Mouse (Mus musculus) hindbrain, embryonic 13.5 days (tissue): ENCODE measurements around the gene Kif28. TPM values are rescaled to one million over a fixed set of nuclear protein-coding genes. Genes with fewer than 3 reads are reported as not detected.

Experiments
- ATAC-seq: fragments of 200-750 bp; cut with Nextera tagmentation; 2 replicates; pipeline ENCODE4 v1.8.0; 2017; ENCODE audit warnings: moderate TSS enrichment; ENCODE audit not compliant: low FRiP score
- H3K27ac ChIP-seq: fragments of 300-500 bp; sonication (generic); 2 replicates; pipeline ENCODE4 v1.5.1; 2015; ENCODE audit warnings: inconsistent platforms, mild to moderate bottlenecking, moderate library complexity
- H3K27me3 ChIP-seq: fragments of 300-500 bp; sonication (generic); 2 replicates; pipeline ENCODE4 v1.6.1; 2015; ENCODE audit warnings: mild to moderate bottlenecking, inconsistent platforms
- H3K36me3 ChIP-seq: fragments of 300-500 bp; sonication (generic); 2 replicates; pipeline ENCODE4 v1.6.1; 2015; ENCODE audit warnings: mild to moderate bottlenecking, inconsistent platforms
- H3K4me1 ChIP-seq: fragments of 300-500 bp; sonication (generic); replicated peaks from 2 replicates; pipeline ENCODE4 v1.6.1; 2015; ENCODE audit warnings: inconsistent platforms
- H3K4me2 ChIP-seq: fragments of 300-500 bp; sonication (generic); 2 replicates; pipeline ENCODE4 v1.6.1; 2015; ENCODE audit warnings: inconsistent platforms, mild to moderate bottlenecking, moderate library complexity
- H3K4me3 ChIP-seq: fragments of 300-500 bp; sonication (generic); 2 replicates; pipeline ENCODE4 v1.5.1; 2015; ENCODE audit warnings: mild to moderate bottlenecking, inconsistent platforms
- H3K9ac ChIP-seq: fragments of 300-500 bp; sonication (generic); 2 replicates; pipeline ENCODE4 v1.6.1; 2015; ENCODE audit warnings: mild to moderate bottlenecking, inconsistent platforms
- H3K9me3 ChIP-seq: fragments of 300-500 bp; sonication (generic); 2 replicates; pipeline ENCODE4 v1.6.1; 2016; ENCODE audit warnings: inconsistent platforms
- WGBS: fragments of 180-500 bp; shearing (Covaris S2); methylation state at CpG from one replicate; pipeline ENCODE4 v1.1.7; 2015; 5-methylcytosine and 5-hydroxymethylcytosine counted together
- polyA plus RNA-seq: library from polyadenylated mRNA; unstranded; fragments of >200 nt; fragmentation: Nextera tagmentation; extraction: Ambion mirVana; gene quantifications from 2 replicates; pipeline ENCODE4 v1.2.1, GENCODE M21; 2015

Kif28 gene
- polyA plus RNA-seq = not detected in 2 replicates

- Histone ChIP-seq H3K27ac (no peak within 1 kb of the TSS), H3K4me2 (no peak within 1 kb of the TSS), H3K9me3 (no peaks in the 10 kb centered on the region), H3K9ac (no peak within 1 kb of the TSS), H3K27me3 (no peaks in the 10 kb centered on the region), H3K36me3 (peaks cover 55% of the 10 kb centered on the region), H3K4me3 (no peak within 1 kb of the TSS), H3K4me1 (0 out of 2 replicates have a peak, but pooled peaks cover under 1% of the 10 kb centered on the region)
- 93% methylated on average over 9 of the region's 9 CpGs for WGBS
- ATAC-seq = no peak
These were observed at the start of gene Kif28 for GRCm38 (mm10) chr1:179745171-179745570. Kif28 (minus strand) TSS chr1:179745271.

GRCm38 (mm10) chr1:179787281-179787680 is 42.2 kb upstream of the Kif28 start:
- H3K36me3 ChIP-seq = peaks cover 81% of the 10 kb centered on the region
- H3K27me3 ChIP-seq = no peaks in the 10 kb centered on the region
- H3K4me3 ChIP-seq = no peak overlapping the region
- no peaks in the 10 kb centered on the region for H3K4me1 ChIP-seq
- no peak overlapping the region for H3K4me2 ChIP-seq
- H3K27ac ChIP-seq = no peak overlapping the region
- 84% methylated on average over 4 of the region's 4 CpGs for WGBS
- no peaks in the 10 kb centered on the region for H3K9me3 ChIP-seq
- H3K9ac ChIP-seq = no peak overlapping the region
- no peak for ATAC-seq

- H3K4me1 ChIP-seq = no peaks in the 10 kb centered on the region
- H3K27ac ChIP-seq = no peak overlapping the region
- no peaks in the 10 kb centered on the region for H3K9me3 ChIP-seq
- no peak overlapping the region for H3K4me3 ChIP-seq
- 93% methylated on average over 5 of the region's 5 CpGs for whole genome bisulfite sequencing
- H3K36me3 ChIP-seq = peaks cover 77% of the 10 kb centered on the region
- H3K27me3 ChIP-seq = no peaks in the 10 kb centered on the region
- ATAC-seq = no peak
- H3K4me2 ChIP-seq = no peak overlapping the region
- H3K9ac ChIP-seq = no peak overlapping the region
These were observed 40.4 kb upstream of the Kif28 start for GRCm38 (mm10) chr1:179785502-179785901.

GRCm38 (mm10) chr1:179784098-179784497 is 39.0 kb upstream of the Kif28 start:
- H3K36me3 ChIP-seq = peaks cover 76% of the 10 kb centered on the region
- H3K9ac ChIP-seq = no peak overlapping the region
- WGBS = 91% methylated on average over 4 of the region's 4 CpGs
- H3K27me3 ChIP-seq = no peaks in the 10 kb centered on the region
- H3K4me2 ChIP-seq = no peak overlapping the region
- ATAC-seq = no peak
- H3K4me3 ChIP-seq = no peak overlapping the region
- H3K9me3 ChIP-seq = no peaks in the 10 kb centered on the region
- H3K27ac ChIP-seq = no peak overlapping the region
- no peaks in the 10 kb centered on the region for H3K4me1 ChIP-seq

- H3K27me3 ChIP-seq = no peaks in the 10 kb centered on the region
- no peak overlapping the region for H3K9ac ChIP-seq
- H3K36me3 ChIP-seq = peaks cover 76% of the 10 kb centered on the region
- no peak for ATAC-seq
- H3K27ac ChIP-seq = no peak overlapping the region
- no peak overlapping the region for H3K4me3 ChIP-seq
- H3K4me1 ChIP-seq = no peaks in the 10 kb centered on the region
- no peak overlapping the region for H3K4me2 ChIP-seq
- no peaks in the 10 kb centered on the region for H3K9me3 ChIP-seq
- 97% methylated on average over 8 of the region's 8 CpGs for WGBS
These were observed 31.8 kb upstream of the Kif28 start for GRCm38 (mm10) chr1:179776831-179777230.

GRCm38 (mm10) chr1:179760553-179760952 is 15.5 kb upstream of the Kif28 start:
- Histone ChIP-seq H3K4me1 (no peaks in the 10 kb centered on the region), H3K9me3 (no peaks in the 10 kb centered on the region), H3K4me3 (no peak overlapping the region), H3K36me3 (peaks cover 75% of the 10 kb centered on the region), H3K27ac (no peak overlapping the region), H3K27me3 (no peaks in the 10 kb centered on the region), H3K9ac (no peak overlapping the region), H3K4me2 (no peak overlapping the region)
- no peak for ATAC-seq
- 95% methylated on average over 4 of the region's 4 CpGs for WGBS

GRCm38 (mm10) chr1:179760086-179760485 is 15.0 kb upstream of the Kif28 start:
- no peak overlapping the region for H3K9ac ChIP-seq
- 98% methylated on average over 5 of the region's 5 CpGs for WGBS
- ATAC-seq = no peak
- H3K36me3 ChIP-seq = peaks cover 76% of the 10 kb centered on the region
- no peaks in the 10 kb centered on the region for H3K4me1 ChIP-seq
- no peak overlapping the region for H3K4me2 ChIP-seq
- no peak overlapping the region for H3K27ac ChIP-seq
- H3K4me3 ChIP-seq = no peak overlapping the region
- H3K27me3 ChIP-seq = no peaks in the 10 kb centered on the region
- no peaks in the 10 kb centered on the region for H3K9me3 ChIP-seq

GRCm38 (mm10) chr1:179756477-179756876 is 11.4 kb upstream of the Kif28 start:
- no peak overlapping the region for H3K4me2 ChIP-seq
- no peak overlapping the region for H3K9ac ChIP-seq
- peaks cover 72% of the 10 kb centered on the region for H3K36me3 ChIP-seq
- no peaks in the 10 kb centered on the region for H3K9me3 ChIP-seq
- no peak for ATAC-seq
- no peak overlapping the region for H3K27ac ChIP-seq
- H3K4me1 ChIP-seq = no peaks in the 10 kb centered on the region
- no peak overlapping the region for H3K4me3 ChIP-seq
- H3K27me3 ChIP-seq = no peaks in the 10 kb centered on the region

- Histone ChIP-seq H3K9ac (no peak overlapping the region), H3K9me3 (no peaks in the 10 kb centered on the region), H3K4me3 (no peak overlapping the region), H3K27ac (no peak overlapping the region), H3K4me1 (0 out of 2 replicates have a peak, but pooled peaks cover 5% of the 10 kb centered on the region), H3K27me3 (no peaks in the 10 kb centered on the region), H3K36me3 (peaks cover 66% of the 10 kb centered on the region), H3K4me2 (no peak overlapping the region)
- 97% methylated on average over 8 of the region's 8 CpGs for WGBS
- ATAC-seq = no peak
These were observed 7.9 kb upstream of the Kif28 start for GRCm38 (mm10) chr1:179753006-179753405.

- 98% methylated on average over 11 of the region's 11 CpGs for WGBS
- H3K9ac ChIP-seq = no peak overlapping the region
- no peak overlapping the region for H3K4me2 ChIP-seq
- no peak overlapping the region for H3K4me3 ChIP-seq
- no peak overlapping the region for H3K27ac ChIP-seq
- H3K9me3 ChIP-seq = no peaks in the 10 kb centered on the region
- H3K4me1 ChIP-seq = 0 out of 2 replicates have a peak, but pooled peaks cover 5% of the 10 kb centered on the region
- no peaks in the 10 kb centered on the region for H3K27me3 ChIP-seq
- ATAC-seq = no peak
- H3K36me3 ChIP-seq = peaks cover 68% of the 10 kb centered on the region
These were observed 7.2 kb upstream of the Kif28 start for GRCm38 (mm10) chr1:179752276-179752675.

- Histone ChIP-seq H3K4me2 (no peak overlapping the region), H3K4me1 (no peaks in the 10 kb centered on the region), H3K9ac (no peak overlapping the region), H3K27me3 (no peaks in the 10 kb centered on the region), H3K4me3 (no peak overlapping the region), H3K27ac (no peak overlapping the region), H3K36me3 (peaks cover 50% of the 10 kb centered on the region), H3K9me3 (no peaks in the 10 kb centered on the region)
- 86% methylated on average over 4 of the region's 4 CpGs for WGBS
- no peak for ATAC-seq
These were observed 1.4 kb downstream of the Kif28 start for GRCm38 (mm10) chr1:179743593-179744193.

GRCm38 (mm10) chr1:179736483-179736882 is 8.6 kb downstream of the Kif28 start:
- H3K4me2 ChIP-seq = no peak overlapping the region
- no peak overlapping the region for H3K27ac ChIP-seq
- H3K9me3 ChIP-seq = no peaks in the 10 kb centered on the region
- H3K36me3 ChIP-seq = no peaks in the 10 kb centered on the region
- H3K4me1 ChIP-seq = no peaks in the 10 kb centered on the region
- H3K9ac ChIP-seq = no peak overlapping the region
- ATAC-seq = no peak
- H3K4me3 ChIP-seq = no peak overlapping the region
- H3K27me3 ChIP-seq = no peaks in the 10 kb centered on the region
- 83% methylated on average over 3 of the region's 3 CpGs for WGBS
